ENCODE assay signal across 9 mouse cellular contexts in the genomic region with DNA sequence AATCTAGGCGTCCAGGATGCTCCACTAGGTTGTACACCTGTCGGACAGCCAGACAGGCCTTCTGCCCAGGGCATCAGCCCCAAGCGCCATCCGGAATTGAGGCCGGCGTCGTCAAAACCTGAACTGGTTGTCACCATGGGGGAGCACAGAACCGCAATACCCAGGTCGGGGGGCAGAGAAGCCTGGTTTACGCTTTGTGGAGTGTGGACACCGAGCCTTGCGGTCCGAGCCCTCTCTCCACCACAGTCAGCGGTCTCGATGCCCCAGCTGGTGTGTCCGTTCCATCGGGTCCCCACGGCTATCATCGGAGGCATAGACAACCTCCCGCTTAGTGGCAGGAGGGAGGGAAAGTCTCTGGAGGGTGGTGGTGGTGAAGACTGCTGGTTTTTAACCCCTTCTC. TPM values are rescaled to one million over a fixed set of nuclear protein-coding genes. Genes with fewer than 3 reads are reported as not detected.
DNase-seq lines count a peak whose midpoint lies in the region; ATAC-seq lines count a peak whose summit lies in the region.
"Had no signal": no experiment of that assay in that cellular context is flagged by ENCODE, and none has a peak within 500 bp of the region (broad histone marks: within the 10 kb centered on the region; RNA-seq: fewer than 3 reads in every experiment).

No protein-coding gene starts in this region.

- peak overlapping the region; percentile 26 for H3K4me3 ChIP-seq in heart, embryonic 13.5 days
- H3K4me3 ChIP-seq in embryonic facial prominence, embryonic 10.5 days = peak overlapping the region; percentile 46
- H3K4me3 ChIP-seq in hindbrain, embryonic 15.5 days = peak overlapping the region; percentile 22
- peak overlapping the region; percentile 19 for H3K4me3 ChIP-seq in midbrain, embryonic 14.5 days (replicated peaks; ENCODE audit: low read depth, low read length)

- H3K9me3 ChIP-seq in heart, embryonic 13.5 days = no peaks in the 10 kb centered on the region
- no peaks in the 10 kb centered on the region for H3K9me3 ChIP-seq in embryonic facial prominence, embryonic 10.5 days
- H3K9me3 ChIP-seq in hindbrain, embryonic 15.5 days = no peaks in the 10 kb centered on the region
- H3K9me3 ChIP-seq in midbrain, embryonic 14.5 days (ENCODE audit: control insufficient read depth, low read length) = no peaks in the 10 kb centered on the region

- H3K4me2 ChIP-seq in heart, embryonic 13.5 days = peak overlapping the region; percentile 57
- peak overlapping the region; percentile 47 for H3K4me2 ChIP-seq in hindbrain, embryonic 15.5 days
- H3K4me2 ChIP-seq in midbrain, embryonic 14.5 days (ENCODE audit: low read length) = peak overlapping the region; percentile 56

- peaks cover 34% of the 10 kb centered on the region for H3K4me1 ChIP-seq in heart, embryonic 13.5 days
- H3K4me1 ChIP-seq in embryonic facial prominence, embryonic 10.5 days = peaks cover 48% of the 10 kb centered on the region
- H3K4me1 ChIP-seq in hindbrain, embryonic 15.5 days (replicated peaks) = peaks cover 52% of the 10 kb centered on the region
- H3K4me1 ChIP-seq in midbrain, embryonic 14.5 days (ENCODE audit: control insufficient read depth, insufficient read depth, low read length) = peaks cover 51% of the 10 kb centered on the region

- H3K27me3 ChIP-seq in heart, embryonic 13.5 days (replicated peaks) = peaks cover 94% of the 10 kb centered on the region
- H3K27me3 ChIP-seq in embryonic facial prominence, embryonic 10.5 days (replicated peaks; ENCODE audit: low read depth, poor library complexity, severe bottlenecking) = peaks cover 100% of the 10 kb centered on the region
- no peaks in the 10 kb centered on the region for H3K27me3 ChIP-seq in hindbrain, embryonic 15.5 days
- no peaks in the 10 kb centered on the region for H3K27me3 ChIP-seq in midbrain, embryonic 14.5 days (ENCODE audit: control insufficient read depth, insufficient read depth, low read length)

- peak overlapping the region; percentile 6; the same call in 1 of the 2 replicates for H3K9ac ChIP-seq in heart, embryonic 13.5 days
- H3K9ac ChIP-seq in hindbrain, embryonic 15.5 days = no peak overlapping the region
- peak overlapping the region; percentile 47 for H3K9ac ChIP-seq in midbrain, embryonic 14.5 days (replicated peaks; ENCODE audit: low read length)

- no peaks in the 10 kb centered on the region for H3K36me3 ChIP-seq in heart, embryonic 13.5 days
- H3K36me3 ChIP-seq in embryonic facial prominence, embryonic 10.5 days (replicated peaks) = no peaks in the 10 kb centered on the region
- H3K36me3 ChIP-seq in hindbrain, embryonic 15.5 days = no peaks in the 10 kb centered on the region
- H3K36me3 ChIP-seq in midbrain, embryonic 14.5 days (ENCODE audit: control insufficient read depth, insufficient read depth, low read length) = peaks cover 18% of the 10 kb centered on the region

- no peak for ATAC-seq in heart, embryonic 13.5 days (ENCODE audit: extremely low read depth, insufficient number of reproducible peaks, low FRiP score, low TSS enrichment)
- ATAC-seq in hindbrain, embryonic 15.5 days (ENCODE audit: low FRiP score, low read depth) = no peak
- ATAC-seq in midbrain, embryonic 14.5 days (ENCODE audit: low FRiP score, low TSS enrichment) = no peak
- ATAC-seq: lung, postnatal 0 days had no signal

- no peak overlapping the region for H3K27ac ChIP-seq in heart, embryonic 13.5 days (replicated peaks)
- H3K27ac ChIP-seq in embryonic facial prominence, embryonic 10.5 days (replicated peaks) = no peak overlapping the region
- no peak overlapping the region for H3K27ac ChIP-seq in hindbrain, embryonic 15.5 days (replicated peaks)
- peak overlapping the region; percentile 32; the same call in 1 of the 2 replicates for H3K27ac ChIP-seq in midbrain, embryonic 14.5 days (replicated peaks; ENCODE audit: low read depth, low read length)

- WGBS in heart, embryonic 13.5 days = 2% methylated on average over 20 of the region's 20 CpGs
- WGBS in embryonic facial prominence, embryonic 10.5 days = under 1% methylated on average over 20 of the region's 20 CpGs
- 7% methylated on average over 20 of the region's 20 CpGs for WGBS in hindbrain, embryonic 15.5 days
- 2% methylated on average over 20 of the region's 20 CpGs for WGBS in midbrain, embryonic 14.5 days

- DNase-seq in heart, adult 11 months = no peak
- no peak for DNase-seq in embryonic facial prominence, embryonic 10.5 days (ENCODE audit: low spot score)
- peak; percentile 50 for DNase-seq in midbrain, embryonic 14.5 days
- DNase-seq in T-cell, adult 2 months (ENCODE audit: low spot score) = no peak
- no peak for DNase-seq in embryo, embryonic 10.5 days (ENCODE audit: low spot score)
- DNase-seq in embryo, embryonic 9.5 days (ENCODE audit: extremely low spot score) = no peak

RNA-seq across cellular contexts. Expression of gene Nanos2, which starts 24.4 kb away (rescaled TPM):
- polyA plus RNA-seq in heart, embryonic 13.5 days (2015; fragmentation: Nextera tagmentation; extraction: Ambion mirVana) = not detected in 2 replicates
- polyA plus RNA-seq in embryonic facial prominence, embryonic 10.5 days (2016; fragmentation: Nextera tagmentation; extraction: Ambion mirVana) = not detected in 2 replicates
- 0.53 and 0.83 TPM in 2 replicates for polyA plus RNA-seq in hindbrain, embryonic 15.5 days (2015; fragmentation: Nextera tagmentation; extraction: Ambion mirVana)
- 0.58 and 0.86 TPM in 2 replicates for polyA plus RNA-seq in midbrain, embryonic 14.5 days (2014; fragmentation: Nextera tagmentation; extraction: Ambion mirVana)
- polyA plus RNA-seq: lung, postnatal 0 days had no signal

RNA-seq across cellular contexts. Expression of gene Mypop, which starts 28.2 kb away (rescaled TPM):
- polyA plus RNA-seq in heart, embryonic 13.5 days (2015; fragmentation: Nextera tagmentation; extraction: Ambion mirVana) = 1.8 and 1.9 TPM in 2 replicates
- 4.0 and 4.1 TPM in 2 replicates for polyA plus RNA-seq in embryonic facial prominence, embryonic 10.5 days (2016; fragmentation: Nextera tagmentation; extraction: Ambion mirVana)
- 6.9 and 7.2 TPM in 2 replicates for polyA plus RNA-seq in hindbrain, embryonic 15.5 days (2015; fragmentation: Nextera tagmentation; extraction: Ambion mirVana)
- 4.2 and 4.8 TPM in 2 replicates for polyA plus RNA-seq in midbrain, embryonic 14.5 days (2014; fragmentation: Nextera tagmentation; extraction: Ambion mirVana)

RNA-seq across cellular contexts. Expression of gene Nova2, which starts 37.1 kb away (rescaled TPM):
- 0.52 and 0.60 TPM in 2 replicates for polyA plus RNA-seq in heart, embryonic 13.5 days (2015; fragmentation: Nextera tagmentation; extraction: Ambion mirVana)
- 0.98 and 1.5 TPM in 2 replicates for polyA plus RNA-seq in embryonic facial prominence, embryonic 10.5 days (2016; fragmentation: Nextera tagmentation; extraction: Ambion mirVana)
- 12.5 and 13.0 TPM in 2 replicates for polyA plus RNA-seq in hindbrain, embryonic 15.5 days (2015; fragmentation: Nextera tagmentation; extraction: Ambion mirVana)
- polyA plus RNA-seq in midbrain, embryonic 14.5 days (2014; fragmentation: Nextera tagmentation; extraction: Ambion mirVana) = 18.6 and 20.7 TPM in 2 replicates

RNA-seq across cellular contexts. Expression of gene Irf2bp1, which starts 41.0 kb away (rescaled TPM):
- polyA plus RNA-seq in heart, embryonic 13.5 days (2015; fragmentation: Nextera tagmentation; extraction: Ambion mirVana) = 12.4 and 12.7 TPM in 2 replicates
- polyA plus RNA-seq in embryonic facial prominence, embryonic 10.5 days (2016; fragmentation: Nextera tagmentation; extraction: Ambion mirVana) = 25.0 and 25.7 TPM in 2 replicates
- polyA plus RNA-seq in hindbrain, embryonic 15.5 days (2015; fragmentation: Nextera tagmentation; extraction: Ambion mirVana) = 31.6 and 35.2 TPM in 2 replicates
- polyA plus RNA-seq in midbrain, embryonic 14.5 days (2014; fragmentation: Nextera tagmentation; extraction: Ambion mirVana) = 30.8 and 34.2 TPM in 2 replicates

RNA-seq across cellular contexts. Expression of gene Ccdc61, which starts 52.6 kb away (rescaled TPM):
- 18.2 and 23.0 TPM in 2 replicates for polyA plus RNA-seq in heart, embryonic 13.5 days (2015; fragmentation: Nextera tagmentation; extraction: Ambion mirVana)
- 30.9 and 34.8 TPM in 2 replicates for polyA plus RNA-seq in embryonic facial prominence, embryonic 10.5 days (2016; fragmentation: Nextera tagmentation; extraction: Ambion mirVana)
- 29.7 and 30.6 TPM in 2 replicates for polyA plus RNA-seq in hindbrain, embryonic 15.5 days (2015; fragmentation: Nextera tagmentation; extraction: Ambion mirVana)
- polyA plus RNA-seq in midbrain, embryonic 14.5 days (2014; fragmentation: Nextera tagmentation; extraction: Ambion mirVana) = 16.1 and 18.5 TPM in 2 replicates
